Comparison of ENCODE assay signal across 23 mouse cellular contexts in genomic region chr19:34153263-34154144, GRCm38 (mm10). TPM values are rescaled to one million over a fixed set of nuclear protein-coding genes. Genes with fewer than 3 reads are reported as not detected.
A peak's percentile ranks its signal among the peaks of the same experiment; 100 is the strongest.
DNase-seq lines count a peak whose midpoint lies in the region; ATAC-seq and TF ChIP-seq lines count a peak whose summit lies in the region.
"Had no signal": no experiment of that assay in that cellular context is flagged by ENCODE, and none has a peak within 500 bp of the region (broad histone marks: within the 10 kb centered on the region; RNA-seq: fewer than 3 reads in every experiment).

No protein-coding gene starts in this region.

- TF ChIP-seq POLR2A in brain, embryonic 14.5 days (IDR thresholded peaks at IDR 0.05; ENCODE audit: borderline replicate concordance, extremely low read depth, insufficient read depth, insufficient read length, poor library complexity, severe bottlenecking): no peak

- no peak overlapping the region for H3K9ac ChIP-seq in kidney, embryonic 16.5 days (replicated peaks; ENCODE audit: low read length)
- H3K9ac ChIP-seq in lung, embryonic 16.5 days (ENCODE audit: low read length): no peak overlapping the region
- H3K9ac ChIP-seq in limb, embryonic 15.5 days: no peak overlapping the region
- H3K9ac ChIP-seq: embryonic facial prominence, embryonic 13.5 days; heart, embryonic 15.5 days; hindbrain, embryonic 15.5 days; intestine, embryonic 15.5 days; kidney, embryonic 15.5 days; liver, embryonic 14.5 days; midbrain, embryonic 12.5 days; neural tube, embryonic 12.5 days had no signal

- ATAC-seq in kidney, embryonic 16.5 days (ENCODE audit: low FRiP score, low TSS enrichment): peak; percentile 70; the same call in 1 of the 2 replicates
- peak; percentile 95 for ATAC-seq in lung, embryonic 16.5 days (ENCODE audit: low read depth)
- peak; percentile 44; the same call in 1 of the 2 replicates for ATAC-seq in limb, embryonic 15.5 days (ENCODE audit: insufficient number of reproducible peaks, low FRiP score, low TSS enrichment, low read depth)

- no peaks in the 10 kb centered on the region for H3K36me3 ChIP-seq in kidney, embryonic 16.5 days (ENCODE audit: insufficient read depth, low read length)
- H3K36me3 ChIP-seq in lung, embryonic 16.5 days (ENCODE audit: control insufficient read depth, insufficient read depth, low read length): no peaks in the 10 kb centered on the region
- no peaks in the 10 kb centered on the region for H3K36me3 ChIP-seq in limb, embryonic 15.5 days
- H3K36me3 ChIP-seq: embryonic facial prominence, embryonic 13.5 days; heart, embryonic 15.5 days; hindbrain, embryonic 15.5 days; intestine, embryonic 15.5 days; kidney, embryonic 15.5 days; midbrain, embryonic 12.5 days; neural tube, embryonic 12.5 days had no signal

- H3K4me3 ChIP-seq in kidney, embryonic 16.5 days (ENCODE audit: low read length): no peak overlapping the region
- no peak overlapping the region for H3K4me3 ChIP-seq in lung, embryonic 16.5 days (ENCODE audit: low read length)
- H3K4me3 ChIP-seq in limb, embryonic 15.5 days: no peak overlapping the region
- H3K4me3 ChIP-seq: embryonic facial prominence, embryonic 13.5 days; heart, embryonic 15.5 days; hindbrain, embryonic 15.5 days; intestine, embryonic 15.5 days; kidney, embryonic 15.5 days; layer of hippocampus, adult 2 months; midbrain, embryonic 12.5 days; neural tube, embryonic 12.5 days had no signal

- H3K4me2 ChIP-seq in kidney, embryonic 16.5 days (replicated peaks; ENCODE audit: low read depth, low read length): no peak overlapping the region
- no peak overlapping the region for H3K4me2 ChIP-seq in lung, embryonic 16.5 days (ENCODE audit: low read depth, low read length)
- H3K4me2 ChIP-seq in limb, embryonic 15.5 days: no peak overlapping the region
- H3K4me2 ChIP-seq: embryonic facial prominence, embryonic 13.5 days; heart, embryonic 15.5 days; hindbrain, embryonic 15.5 days; intestine, embryonic 15.5 days; kidney, embryonic 15.5 days; midbrain, embryonic 12.5 days; neural tube, embryonic 12.5 days had no signal

- H3K9me3 ChIP-seq in kidney, embryonic 16.5 days (ENCODE audit: low read length): no peaks in the 10 kb centered on the region
- no peaks in the 10 kb centered on the region for H3K9me3 ChIP-seq in lung, embryonic 16.5 days (ENCODE audit: control insufficient read depth, low read length)
- no peaks in the 10 kb centered on the region for H3K9me3 ChIP-seq in limb, embryonic 15.5 days
- H3K9me3 ChIP-seq: embryonic facial prominence, embryonic 13.5 days; heart, embryonic 15.5 days; hindbrain, embryonic 15.5 days; intestine, embryonic 15.5 days; kidney, embryonic 15.5 days; midbrain, embryonic 12.5 days; neural tube, embryonic 12.5 days had no signal

- H3K27me3 ChIP-seq in kidney, embryonic 16.5 days (ENCODE audit: insufficient read depth, low read length): no peaks in the 10 kb centered on the region
- H3K27me3 ChIP-seq in lung, embryonic 16.5 days (ENCODE audit: control insufficient read depth, insufficient read depth, low read depth, low read length): no peaks in the 10 kb centered on the region
- H3K27me3 ChIP-seq in limb, embryonic 15.5 days: no peaks in the 10 kb centered on the region
- H3K27me3 ChIP-seq: embryonic facial prominence, embryonic 13.5 days; heart, embryonic 15.5 days; hindbrain, embryonic 15.5 days; intestine, embryonic 15.5 days; kidney, embryonic 15.5 days; midbrain, embryonic 12.5 days; neural tube, embryonic 12.5 days had no signal

- H3K27ac ChIP-seq in kidney, embryonic 16.5 days (ENCODE audit: low read length): no peak overlapping the region
- H3K27ac ChIP-seq in lung, embryonic 16.5 days (ENCODE audit: low read length): 0 out of 2 replicates have a peak overlapping the region, but pooled peaks have one; percentile 9
- H3K27ac ChIP-seq in limb, embryonic 15.5 days: no peak overlapping the region
- H3K27ac ChIP-seq: embryonic facial prominence, embryonic 13.5 days; heart, embryonic 15.5 days; hindbrain, embryonic 15.5 days; intestine, embryonic 15.5 days; kidney, embryonic 15.5 days; layer of hippocampus, adult 2 months; liver, embryonic 14.5 days; macrophage; midbrain, embryonic 12.5 days; neural tube, embryonic 12.5 days had no signal

- no peak for TF ChIP-seq CTCF in brain, embryonic 14.5 days (IDR thresholded peaks at IDR 0.05; ENCODE audit: borderline replicate concordance, extremely low read depth, insufficient read depth, insufficient read length)

- H3K4me1 ChIP-seq in kidney, embryonic 16.5 days (ENCODE audit: insufficient read depth, low read length): no peaks in the 10 kb centered on the region
- H3K4me1 ChIP-seq in lung, embryonic 16.5 days (replicated peaks; ENCODE audit: control insufficient read depth, insufficient read depth, low read length): no peaks in the 10 kb centered on the region; the same call in 1 of the 2 replicates
- no peaks in the 10 kb centered on the region for H3K4me1 ChIP-seq in limb, embryonic 15.5 days
- H3K4me1 ChIP-seq: heart, embryonic 15.5 days; hindbrain, embryonic 15.5 days; intestine, embryonic 15.5 days; kidney, embryonic 15.5 days; midbrain, embryonic 12.5 days; neural tube, embryonic 12.5 days had no signal

- WGBS in kidney, embryonic 16.5 days: 49% methylated on average over 5 of the region's 6 CpGs
- WGBS in lung, embryonic 16.5 days: 47% methylated on average over 6 of the region's 6 CpGs
- 32% methylated on average over 6 of the region's 6 CpGs for whole genome bisulfite sequencing in limb, embryonic 15.5 days

- no peak for DNase-seq in kidney, adult 18-20 months
- no peak for DNase-seq in lung, adult 18-20 months
- peak; percentile 54 for DNase-seq in brain, embryonic 14.5 days (ENCODE audit: low read depth)
- DNase-seq in T-cell, adult 2 months (ENCODE audit: low spot score): no peak
- DNase-seq: adrenal gland, adult 2 months; B cell, adult 2 months; cerebellum, adult 9-10 months; gastrocnemius, postnatal 25 days; heart, postnatal 4 days; spleen, adult 18-20 months had no signal

RNA-seq across cellular contexts. Expression of gene Ankrd22, which starts 12.3 kb away (rescaled TPM):
- 0.06 TPM in 1 of 2 replicates, not detected in the other for polyA plus RNA-seq in kidney, embryonic 16.5 days (2015; fragmentation: Nextera tagmentation; extraction: Ambion mirVana)
- 0.14 and 0.15 TPM in 2 replicates for polyA plus RNA-seq in lung, embryonic 16.5 days (2015; fragmentation: Nextera tagmentation; extraction: Ambion mirVana)
- 0.16 and 0.24 TPM in 2 replicates for polyA plus RNA-seq in brain, embryonic 14.5 days (2012; rRNA removed)
- polyA plus RNA-seq in limb, embryonic 15.5 days (2015; fragmentation: Nextera tagmentation; extraction: Ambion mirVana): 9.8 and 11.1 TPM in 2 replicates
- polyA plus RNA-seq: adrenal gland, adult 2 months; hindbrain, embryonic 15.5 days; midbrain, embryonic 12.5 days had no signal

RNA-seq across cellular contexts. Expression of gene Stambpl1, which starts 38.5 kb away (rescaled TPM):
- 4.5 and 5.0 TPM in 2 replicates for polyA plus RNA-seq in kidney, embryonic 16.5 days (2015; fragmentation: Nextera tagmentation; extraction: Ambion mirVana)
- polyA plus RNA-seq in lung, embryonic 16.5 days (2015; fragmentation: Nextera tagmentation; extraction: Ambion mirVana): 10.3 and 11.9 TPM in 2 replicates
- polyA plus RNA-seq in brain, embryonic 14.5 days (2012; rRNA removed): 4.9 and 7.6 TPM in 2 replicates
- polyA plus RNA-seq in limb, embryonic 15.5 days (2015; fragmentation: Nextera tagmentation; extraction: Ambion mirVana): 15.4 and 16.2 TPM in 2 replicates

RNA-seq across cellular contexts. Expression of gene Lipm, which starts 52.8 kb away (rescaled TPM):
- not detected in 2 replicates for polyA plus RNA-seq in kidney, embryonic 16.5 days (2015; fragmentation: Nextera tagmentation; extraction: Ambion mirVana)
- polyA plus RNA-seq in lung, embryonic 16.5 days (2015; fragmentation: Nextera tagmentation; extraction: Ambion mirVana): 0.09 and 0.10 TPM in 2 replicates
- polyA plus RNA-seq in brain, embryonic 14.5 days (2012; rRNA removed): 0.10 and 0.26 TPM in 2 replicates
- polyA plus RNA-seq in limb, embryonic 15.5 days (2015; fragmentation: Nextera tagmentation; extraction: Ambion mirVana): 30.8 and 33.0 TPM in 2 replicates
- polyA plus RNA-seq: adrenal gland, adult 2 months; hindbrain, embryonic 15.5 days; intestine, embryonic 15.5 days; kidney, embryonic 15.5 days; liver, embryonic 14.5 days; macrophage; midbrain, embryonic 12.5 days; neural tube, embryonic 12.5 days had no signal

Comparison
In these comparisons a context has a peak if more than half of its experiments do, and no peak if none do; other contexts are left out.
1. ATAC-seq: peak in every context shown above with its lines; median percentile 95 in lung, embryonic 16.5 days; 70 in kidney, embryonic 16.5 days; 44 in limb, embryonic 15.5 days.
2. RNA of gene Lipm, which starts 52.8 kb away (polyA plus RNA-seq): 30.8 to 33.0 TPM in limb, embryonic 15.5 days; 0.09 to 0.10 TPM in lung, embryonic 16.5 days, 0.10 to 0.26 TPM in brain, embryonic 14.5 days and not detected in kidney, embryonic 16.5 days; every median in the first group is over 10 times any median in the second.